Mouse (Mus musculus) erythroblast, embryonic 14.5 days (primary cell): Measurements from ENCODE around the gene Pfdn4. TPM values are rescaled to one million over a fixed set of nuclear protein-coding genes. Genes with fewer than 3 reads are reported as not detected.

Experiments
- H3K27me3 ChIP-seq: 2 replicates; pipeline ENCODE4 v1.6.1; 2012; ENCODE audit warnings: inconsistent platforms; ENCODE audit not compliant: control insufficient read depth
- H3K36me3 ChIP-seq: 2 replicates; pipeline ENCODE4 v1.6.1; 2012; ENCODE audit warnings: mild to moderate bottlenecking, inconsistent platforms; ENCODE audit not compliant: control insufficient read depth
- H3K4me1 ChIP-seq: 2 replicates; pipeline ENCODE4 v1.6.1; 2012; ENCODE audit warnings: inconsistent platforms; ENCODE audit not compliant: control insufficient read depth
- H3K4me3 ChIP-seq: replicated peaks from 2 replicates; pipeline ENCODE3; 2012; ENCODE audit warnings: moderate library complexity, mild to moderate bottlenecking, inconsistent platforms
- H3K9me3 ChIP-seq: 2 replicates; pipeline ENCODE4 v1.6.1; 2012; ENCODE audit warnings: low read length, inconsistent platforms, mixed read lengths; ENCODE audit not compliant: control insufficient read depth
- GATA1 ChIP-seq: IDR thresholded peaks from 2 replicates; pipeline ENCODE4 v1.6.1; 2012; ENCODE audit warnings: low read length, inconsistent platforms, mixed read lengths
- TAL1 ChIP-seq: IDR thresholded peaks from 3 replicates; pipeline ENCODE4 v1.6.1; 2012; ENCODE audit warnings: low read length, inconsistent platforms, mixed read lengths
- polyA plus RNA-seq: library from polyadenylated mRNA; stranded (reverse); fragments of >175 nt; gene quantifications from 2 replicates; pipeline ENCODE4 v1.2.3, GENCODE M21; 2012

The Pfdn4 gene
- polyA plus RNA-seq, 1 experiment = 0.61 TPM

GRCm38 (mm10) chr2:170487890-170488502 lies 8.2 kb upstream of the Pfdn4 start:
- TF ChIP-seq TAL1 (no peak), GATA1 (no peak)
- Histone ChIP-seq H3K4me3 (no peak overlapping the region), H3K36me3 (no peaks in the 10 kb centered on the region), H3K9me3 (no peaks in the 10 kb centered on the region), H3K27me3 (0 out of 2 replicates have a peak, but pooled peaks cover 2% of the 10 kb centered on the region), H3K4me1 (no peaks in the 10 kb centered on the region)

GRCm38 (mm10) chr2:170494784-170495710 lies 1.2 kb upstream of the Pfdn4 start:
- no peak for TF ChIP-seq TAL1
- TF ChIP-seq GATA1 = no peak
- H3K4me3 ChIP-seq = no peak overlapping the region
- H3K9me3 ChIP-seq = no peaks in the 10 kb centered on the region
- no peaks in the 10 kb centered on the region for H3K36me3 ChIP-seq
- no peaks in the 10 kb centered on the region for H3K4me1 ChIP-seq
- peaks cover 55% of the 10 kb centered on the region for H3K27me3 ChIP-seq

- Histone ChIP-seq H3K9me3 (no peaks in the 10 kb centered on the region), H3K4me1 (no peaks in the 10 kb centered on the region), H3K36me3 (no peaks in the 10 kb centered on the region), H3K27me3 (peaks cover 55% of the 10 kb centered on the region), H3K4me3 (no peak within 1 kb of the TSS)
- no peak for TF ChIP-seq GATA1
- TF ChIP-seq TAL1 = no peak
Observed at GRCm38 (mm10) chr2:170497091-170497566, 901 bp downstream of the Pfdn4 start, which contains the start of gene Cyp24a1. TSS of gene Cyp24a1 (minus strand) at chr2:170497145.

- H3K4me1 ChIP-seq = no peaks in the 10 kb centered on the region
- TF ChIP-seq GATA1 = no peak
- TF ChIP-seq TAL1 = no peak
- peaks cover 53% of the 10 kb centered on the region for H3K27me3 ChIP-seq
- no peaks in the 10 kb centered on the region for H3K36me3 ChIP-seq
- H3K4me3 ChIP-seq = no peak overlapping the region
- H3K9me3 ChIP-seq = no peaks in the 10 kb centered on the region
Observed at GRCm38 (mm10) chr2:170498011-170498410, 1.8 kb downstream of the Pfdn4 start.

- Histone ChIP-seq H3K4me3 (no peak overlapping the region), H3K27me3 (peaks cover 7% of the 10 kb centered on the region), H3K4me1 (no peaks in the 10 kb centered on the region; the same call in 1 of the 2 replicates), H3K36me3 (no peaks in the 10 kb centered on the region), H3K9me3 (no peaks in the 10 kb centered on the region; the same call in 1 of the 2 replicates)
- TF ChIP-seq GATA1 = no peak
- no peak for TF ChIP-seq TAL1
Observed at GRCm38 (mm10) chr2:170503343-170503742, 7.1 kb downstream of the Pfdn4 start.

GRCm38 (mm10) chr2:170503983-170504382 lies 7.8 kb downstream of the Pfdn4 start:
- H3K9me3 ChIP-seq = no peaks in the 10 kb centered on the region; the same call in 1 of the 2 replicates
- peaks cover 4% of the 10 kb centered on the region for H3K4me1 ChIP-seq
- no peak for TF ChIP-seq TAL1
- H3K4me3 ChIP-seq = no peak overlapping the region
- peaks cover 1% of the 10 kb centered on the region for H3K27me3 ChIP-seq
- no peaks in the 10 kb centered on the region for H3K36me3 ChIP-seq

GRCm38 (mm10) chr2:170507734-170508133 lies 11.5 kb downstream of the Pfdn4 start:
- Histone ChIP-seq H3K36me3 (no peaks in the 10 kb centered on the region), H3K27me3 (no peaks in the 10 kb centered on the region), H3K4me3 (no peak overlapping the region), H3K9me3 (no peaks in the 10 kb centered on the region; the same call in 1 of the 2 replicates), H3K4me1 (peaks cover 22% of the 10 kb centered on the region)
- no peak for TF ChIP-seq GATA1
- TF ChIP-seq TAL1 = no peak

- H3K4me1 ChIP-seq = peaks cover 25% of the 10 kb centered on the region
- H3K4me3 ChIP-seq = peak overlapping the region; percentile 42
- TF ChIP-seq TAL1 (no peak), GATA1 (no peak)
- H3K9me3 ChIP-seq = no peaks in the 10 kb centered on the region; the same call in 1 of the 2 replicates
- H3K27me3 ChIP-seq = no peaks in the 10 kb centered on the region
- H3K36me3 ChIP-seq = no peaks in the 10 kb centered on the region; the same call in 1 of the 2 replicates
Observed at GRCm38 (mm10) chr2:170508821-170509220, 12.6 kb downstream of the Pfdn4 start.
